Mouse (Mus musculus): ENCODE measurements around the gene Limch1.

DNA sequence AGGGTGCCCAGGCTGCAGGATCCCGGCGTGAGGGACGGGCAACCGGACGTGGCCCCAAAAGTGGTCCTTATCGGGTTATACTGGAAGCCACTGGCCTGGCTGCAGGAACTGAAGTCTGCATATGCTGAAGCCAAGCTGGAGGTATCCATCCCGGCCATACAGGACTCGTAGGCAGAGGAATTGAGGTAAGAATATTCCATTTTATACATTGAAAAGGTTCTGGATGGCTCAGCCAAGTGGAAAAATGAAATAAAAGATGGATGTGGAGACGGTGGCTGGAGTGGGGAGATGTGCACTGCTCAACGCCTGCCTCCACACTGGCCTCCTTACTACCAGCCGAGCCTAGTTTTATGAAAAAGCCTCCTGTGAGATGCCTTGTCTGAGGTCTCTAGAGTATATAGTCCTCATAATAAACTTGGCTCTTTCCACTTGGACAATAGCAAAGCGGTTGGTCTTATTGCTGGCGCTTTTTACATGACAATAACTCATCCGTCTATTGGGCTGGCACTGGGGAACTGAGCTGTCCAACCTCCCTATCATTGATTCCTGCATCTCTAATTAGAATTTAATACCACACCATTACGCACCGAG lies 353.2 kb downstream of the Limch1 start, which contains the start of gene Phox2b:
- TF ChIP-seq CTCF (IDR thresholded peaks at IDR 0.05; ENCODE audit: low read depth) (no peak), EP300 (optimal IDR thresholded peaks at IDR 0.05) (no peak)

All from stomach, postnatal 0 days (tissue).